Mouse (Mus musculus) urinary bladder, postnatal 4 days (tissue): ENCODE measurements around the gene Zfp941.

Experiments
- DNase-seq, 2 experiments: peaks; one replicate each; pipeline ENCODE4 v3.0.0; 2021 to 2022; ENCODE audit warnings: low spot score in 2 of 2

The Zfp941 gene

GRCm38 (mm10) chr7:140821653-140822329 lies at the start of gene Zfp941:
Gene Zfp941, minus strand, starts transcription at chr7:140822178.
- DNase-seq = peak in 1 of 2 experiments; percentile 61

GRCm38 (mm10) chr7:140864761-140865160 lies 42.8 kb upstream of the Zfp941 start:
- DNase-seq = no peak

- DNase-seq = no peak
Measured at GRCm38 (mm10) chr7:140860728-140861127, 38.8 kb upstream of the Zfp941 start.

GRCm38 (mm10) chr7:140859997-140860396 lies 38.0 kb upstream of the Zfp941 start:
- no peak for DNase-seq

- DNase-seq = no peak
Measured at GRCm38 (mm10) chr7:140858746-140859145, 36.8 kb upstream of the Zfp941 start.

- no peak for DNase-seq
Measured at GRCm38 (mm10) chr7:140857550-140858505, 35.9 kb upstream of the Zfp941 start, which contains the start of gene Bet1l. Gene Bet1l, minus strand, starts transcription at chr7:140857577.

- peak; percentile 87 to 89 for DNase-seq
Measured at GRCm38 (mm10) chr7:140856785-140857549, 35.0 kb upstream of the Zfp941 start, which contains the start of gene Ric8a. Gene Ric8a, plus strand, starts transcription at chr7:140856957.

- DNase-seq = peak; percentile 80 to 81
Measured at GRCm38 (mm10) chr7:140855860-140856784, 34.1 kb upstream of the Zfp941 start, which contains the start of gene Gm45785. Gene Gm45785, minus strand, starts transcription at chr7:140856331.

- no peak for DNase-seq
Measured at GRCm38 (mm10) chr7:140855181-140855580, 33.2 kb upstream of the Zfp941 start.

- no peak for DNase-seq
Measured at GRCm38 (mm10) chr7:140854483-140854882, 32.5 kb upstream of the Zfp941 start.

- DNase-seq = no peak
Measured at GRCm38 (mm10) chr7:140853386-140853785, 31.4 kb upstream of the Zfp941 start.

- DNase-seq = no peak
Measured at GRCm38 (mm10) chr7:140851916-140852315, 29.9 kb upstream of the Zfp941 start.

- no peak for DNase-seq
Measured at GRCm38 (mm10) chr7:140848591-140848990, 26.6 kb upstream of the Zfp941 start.

GRCm38 (mm10) chr7:140847755-140848580 lies 26.0 kb upstream of the Zfp941 start, which contains the start of gene Odf3:
Gene Odf3, plus strand, starts transcription at chr7:140847805.
- DNase-seq = peak in 1 of 2 experiments; percentile 76

GRCm38 (mm10) chr7:140846676-140847075 lies 24.7 kb upstream of the Zfp941 start:
- DNase-seq = no peak

- no peak for DNase-seq
Measured at GRCm38 (mm10) chr7:140845683-140846082, 23.7 kb upstream of the Zfp941 start.

GRCm38 (mm10) chr7:140844905-140845665 lies 23.1 kb upstream of the Zfp941 start, which contains the start of gene Scgb1c1:
Gene Scgb1c1, plus strand, starts transcription at chr7:140845547.
- peak; percentile 81 to 97 for DNase-seq

GRCm38 (mm10) chr7:140843806-140844205 lies 21.8 kb upstream of the Zfp941 start:
- DNase-seq = no peak
